Mouse (Mus musculus) heart, postnatal 0 days (tissue): ENCODE data around the gene Gm10188.

Experiments used
- CTCF ChIP-seq: IDR thresholded peaks from 2 replicates; pipeline ENCODE4 v1.5.1; 2016; ENCODE audit warnings: antibody characterized with exemption, control low read depth, low read depth
- EP300 ChIP-seq: IDR thresholded peaks from 2 replicates; pipeline ENCODE4 v1.6.1; 2016; ENCODE audit warnings: antibody characterized with exemption, low read depth

DNA sequence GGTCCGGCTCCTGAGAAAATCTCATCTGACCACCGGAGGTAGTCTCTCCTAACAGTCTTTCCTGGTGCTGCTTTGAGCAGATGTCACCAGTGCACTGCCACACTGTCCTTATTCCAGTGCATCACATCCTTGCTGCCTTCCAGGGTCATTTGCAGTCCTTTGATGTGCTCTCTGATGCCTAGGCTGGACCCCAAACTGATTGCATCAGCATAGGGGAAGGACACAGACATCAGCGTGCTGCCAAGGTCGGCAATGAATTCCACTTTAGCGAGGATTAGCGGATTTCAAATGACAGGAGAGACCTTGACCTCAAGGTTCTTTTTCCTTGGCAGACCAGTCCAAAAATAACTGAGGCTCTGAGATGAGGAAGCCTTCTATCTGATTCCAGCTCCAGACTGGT, 47.6 kb upstream of the Gm10188 start:
- TF ChIP-seq EP300 (no peak), CTCF (no peak)
